Mouse (Mus musculus) heart, postnatal 4 days (tissue): ENCODE measurements around the gene Atp8b4. TPM values are rescaled to one million over a fixed set of nuclear protein-coding genes. Genes with fewer than 3 reads are reported as not detected.
"Not testable (repeated sequence)": the region's sequence is repeated elsewhere in the genome, so short reads cannot be mapped to it uniquely, and the experiment has no call there.

ENCODE experiments used
- DNase-seq: peaks from one replicate; pipeline ENCODE4 v3.0.0; 2021
- total RNA-seq, 2 experiments: library from RNA; stranded (reverse); gene quantifications; 2 replicates each; pipeline ENCODE4 v1.2.3; 2021

Gene Atp8b4
- total RNA-seq, result under 1 TPM; 0.29 to 0.36 TPM

- no peak for DNase-seq
These were observed at the start of gene Atp8b4 for GRCm38 (mm10) chr2:126500521-126500920. Atp8b4 (minus strand) TSS chr2:126500674.

- DNase-seq, result no peak
These were observed 49.2 kb upstream of the Atp8b4 start for GRCm38 (mm10) chr2:126549681-126550080.

- no peak for DNase-seq
These were observed 45.9 kb upstream of the Atp8b4 start for GRCm38 (mm10) chr2:126546392-126546791.

GRCm38 (mm10) chr2:126545297-126545696 lies 44.8 kb upstream of the Atp8b4 start:
- DNase-seq, result no peak

- no peak for DNase-seq
These were observed 41.7 kb upstream of the Atp8b4 start for GRCm38 (mm10) chr2:126542211-126542610.

GRCm38 (mm10) chr2:126540390-126540925 lies 40.0 kb upstream of the Atp8b4 start:
- DNase-seq, result no peak

GRCm38 (mm10) chr2:126537654-126538053 lies 37.2 kb upstream of the Atp8b4 start:
- DNase-seq, result no peak

- DNase-seq, result no peak
These were observed 30.1 kb upstream of the Atp8b4 start for GRCm38 (mm10) chr2:126530581-126530980.

- no peak for DNase-seq
These were observed 27.0 kb upstream of the Atp8b4 start for GRCm38 (mm10) chr2:126527461-126527860.

- DNase-seq, result no peak
These were observed 23.8 kb upstream of the Atp8b4 start for GRCm38 (mm10) chr2:126524271-126524670.

- DNase-seq, result not testable (repeated sequence)
These were observed 22.7 kb upstream of the Atp8b4 start for GRCm38 (mm10) chr2:126523101-126523745.

GRCm38 (mm10) chr2:126522056-126522455 lies 21.6 kb upstream of the Atp8b4 start:
- no peak for DNase-seq

GRCm38 (mm10) chr2:126521471-126521870 lies 21.0 kb upstream of the Atp8b4 start:
- no peak for DNase-seq

GRCm38 (mm10) chr2:126520828-126521227 lies 20.4 kb upstream of the Atp8b4 start:
- no peak for DNase-seq

GRCm38 (mm10) chr2:126519872-126520581 lies 19.6 kb upstream of the Atp8b4 start:
- peak; percentile 35 for DNase-seq

GRCm38 (mm10) chr2:126515069-126515826 lies 14.8 kb upstream of the Atp8b4 start:
- DNase-seq, result no peak

GRCm38 (mm10) chr2:126508228-126508627 lies 7.8 kb upstream of the Atp8b4 start:
- no peak for DNase-seq

GRCm38 (mm10) chr2:126507477-126507876 lies 7.0 kb upstream of the Atp8b4 start:
- DNase-seq, result no peak

- peak; percentile 12 for DNase-seq
These were observed 4.7 kb upstream of the Atp8b4 start for GRCm38 (mm10) chr2:126505156-126505555.

GRCm38 (mm10) chr2:126499730-126500129 lies 744 bp downstream of the Atp8b4 start:
- DNase-seq, result no peak

GRCm38 (mm10) chr2:126498761-126499452 lies 1.6 kb downstream of the Atp8b4 start:
- DNase-seq, result no peak

GRCm38 (mm10) chr2:126496838-126497237 lies 3.6 kb downstream of the Atp8b4 start:
- no peak for DNase-seq
